Mouse (Mus musculus): ENCODE data around the gene Dlg1.

The Dlg1 gene

DNA sequence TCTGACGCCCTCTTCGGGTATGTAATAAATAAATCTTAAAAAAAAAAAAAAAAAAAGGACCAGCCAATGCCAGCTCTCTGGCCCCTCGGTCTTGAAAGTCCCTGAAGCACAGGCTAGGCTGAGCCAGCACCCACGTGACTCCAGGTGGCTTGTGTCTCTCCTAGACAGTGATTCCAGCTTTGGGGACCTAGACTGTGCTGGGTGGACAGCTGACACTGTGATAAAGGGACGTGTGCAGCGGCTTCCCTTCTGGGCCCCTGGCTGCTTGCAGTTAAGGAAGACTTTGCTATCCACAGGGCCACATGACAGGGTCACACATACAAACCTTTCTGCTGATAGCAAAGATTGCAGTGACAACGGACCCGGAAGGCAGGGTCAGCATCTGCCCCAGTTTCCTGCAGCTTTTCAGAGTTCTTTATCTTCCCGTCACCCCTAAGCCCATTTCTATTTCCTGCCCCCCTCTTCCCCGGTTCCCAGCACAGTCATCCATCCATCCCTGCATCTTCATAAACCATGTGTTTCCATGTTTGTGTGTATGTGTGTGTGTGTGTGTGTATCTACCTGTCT lies 247.1 kb downstream of the Dlg1 start:
- DNase-seq, result no peak

DNA sequence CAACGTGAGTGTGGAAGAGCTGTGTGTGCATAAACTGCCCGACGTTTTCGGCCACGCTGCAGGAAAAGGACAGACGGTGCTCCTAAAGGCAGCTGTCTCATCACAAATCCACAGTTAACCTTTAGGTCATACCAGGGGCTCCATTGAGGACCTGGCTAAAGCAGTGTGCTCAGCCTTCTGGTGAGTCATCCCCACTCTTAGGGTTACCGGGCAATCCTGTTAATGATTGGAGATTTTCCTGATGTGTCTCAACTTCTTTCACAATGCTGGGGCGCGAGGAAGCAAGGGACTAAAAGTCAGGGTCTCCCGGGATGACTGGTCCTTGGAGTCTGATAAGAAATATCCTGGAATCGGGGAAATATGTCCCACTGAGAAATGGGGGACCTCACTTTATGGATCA lies 254.5 kb downstream of the Dlg1 start:
- no peak for DNase-seq

- peak; percentile 85 for DNase-seq
Observed at GRCm38 (mm10) chr16:31918248-31918724, 255.0 kb downstream of the Dlg1 start.

GRCm38 (mm10) chr16:31924368-31924767 lies 261.1 kb downstream of the Dlg1 start:
- no peak for DNase-seq

Measured in kidney, adult 18-20 months (tissue).